Mouse (Mus musculus) cerebellum, adult 2 months (tissue): ENCODE data around the gene Ifnl3.

Experiments used
- CTCF ChIP-seq: fragments of 200-500 bp; IDR thresholded peaks from 2 replicates; pipeline ENCODE4 v1.5.1; 2011; ENCODE audit warnings: low read depth, mild to moderate bottlenecking, control low read depth, low read length, moderate library complexity, borderline replicate concordance; ENCODE audit not compliant: insufficient read depth
- POLR2A ChIP-seq: fragments of 200-500 bp; IDR thresholded peaks from 2 replicates; pipeline ENCODE4 v1.6.1; 2011; ENCODE audit warnings: low read length, control low read depth, borderline replicate concordance; ENCODE audit not compliant: insufficient read depth

- TF ChIP-seq CTCF (no peak), POLR2A (0 out of 2 replicates have a peak, but pooled peaks have one; percentile 11)
These were observed 39.7 kb downstream of the Ifnl3 start for GRCm38 (mm10) chr7:28562371-28562770.
